Comparison of ENCODE assay signal across 8 mouse cellular contexts in genomic region chr15:103307125-103307524, GRCm38 (mm10). TPM values are rescaled to one million over a fixed set of nuclear protein-coding genes. Genes with fewer than 3 reads are reported as not detected.
DNase-seq lines count a peak whose midpoint lies in the region; ATAC-seq and TF ChIP-seq lines count a peak whose summit lies in the region.

No protein-coding gene starts in this region.

- 0 out of 2 replicates have a peak overlapping the region, but pooled peaks have one; percentile 20 for H3K4me2 ChIP-seq in forebrain, embryonic 16.5 days (ENCODE audit: low read length)
- no peak overlapping the region for H3K4me2 ChIP-seq in neural tube, embryonic 14.5 days (ENCODE audit: low read depth, low read length)

- peaks cover 34% of the 10 kb centered on the region for H3K4me1 ChIP-seq in forebrain, embryonic 16.5 days (replicated peaks; ENCODE audit: control insufficient read depth, insufficient read depth, low read length)
- peaks cover 44% of the 10 kb centered on the region for H3K4me1 ChIP-seq in neural tube, embryonic 14.5 days (ENCODE audit: control insufficient read depth, insufficient read depth, low read length)
- peaks cover 15% of the 10 kb centered on the region for H3K4me1 ChIP-seq in testis, adult 2 months (ENCODE audit: control insufficient read depth, insufficient read depth, low read length)

- DNase-seq in ES-CJ7 (ENCODE audit: low read depth, low spot score) = peak; percentile 94
- DNase-seq in cerebellum, adult 11 months = peak; percentile 87
- DNase-seq in heart, postnatal 36 days = peak; percentile 94 to 96
- peak; percentile 82 to 95 for DNase-seq in layer of hippocampus, adult 18-20 months (ENCODE audit: low spot score in 2 of 2)
- DNase-seq in lung, adult 18-20 months = peak; percentile 91 to 93

- TF ChIP-seq CTCF in testis, adult 2 months (IDR thresholded peaks at IDR 0.05; ENCODE audit: control insufficient read depth, insufficient read depth, insufficient replicate concordance, low read depth, low read length) = peak; percentile 71; the same call in 1 of the 2 replicates

- H3K4me3 ChIP-seq in forebrain, embryonic 16.5 days (replicated peaks; ENCODE audit: low read length) = no peak overlapping the region
- no peak overlapping the region for H3K4me3 ChIP-seq in neural tube, embryonic 14.5 days (ENCODE audit: low read depth, low read length)
- H3K4me3 ChIP-seq in testis, adult 2 months (ENCODE audit: control insufficient read depth, low read depth, low read length) = no peak overlapping the region

- no peak for TF ChIP-seq POLR2A in testis, adult 2 months (IDR thresholded peaks at IDR 0.05; ENCODE audit: control insufficient read depth, low read depth, low read length)

- intact Hi-C loops in heart, postnatal 36 days (cut with DNase I) = loop anchor here (1.0 to 5.0 kb wide), 4 partner anchors 22 to 125 kb away; no protein-coding TSS in a partner anchor

- H3K27ac ChIP-seq in forebrain, embryonic 16.5 days (ENCODE audit: low read length) = peak overlapping the region; percentile 72
- H3K27ac ChIP-seq in neural tube, embryonic 14.5 days (ENCODE audit: low read depth, low read length) = no peak overlapping the region; the same call in 1 of the 2 replicates
- H3K27ac ChIP-seq in testis, adult 2 months (ENCODE audit: control insufficient read depth, insufficient read depth, low read depth, low read length) = no peak overlapping the region

- H3K27me3 ChIP-seq in forebrain, embryonic 16.5 days (replicated peaks; ENCODE audit: control insufficient read depth, insufficient read depth, low read length) = 0 out of 2 replicates have a peak, but pooled peaks cover 3% of the 10 kb centered on the region
- H3K27me3 ChIP-seq in neural tube, embryonic 14.5 days (ENCODE audit: control insufficient read depth, insufficient read depth, low read length) = no peaks in the 10 kb centered on the region
- no peaks in the 10 kb centered on the region for H3K27me3 ChIP-seq in testis, adult 2 months (ENCODE audit: control insufficient read depth, insufficient read depth, low read length)

- 0 out of 2 replicates have a peak overlapping the region, but pooled peaks have one; percentile 23 for H3K9ac ChIP-seq in forebrain, embryonic 16.5 days (replicated peaks; ENCODE audit: low read depth, low read length)
- H3K9ac ChIP-seq in neural tube, embryonic 14.5 days (replicated peaks; ENCODE audit: low read depth, low read length) = 0 out of 2 replicates have a peak overlapping the region, but pooled peaks have one; percentile 12

- H3K9me3 ChIP-seq in forebrain, embryonic 16.5 days (ENCODE audit: control insufficient read depth, low read length) = no peaks in the 10 kb centered on the region
- H3K9me3 ChIP-seq in neural tube, embryonic 14.5 days (ENCODE audit: control insufficient read depth, low read length) = no peaks in the 10 kb centered on the region

- no peak for ATAC-seq in forebrain, embryonic 16.5 days
- no peak for ATAC-seq in neural tube, embryonic 14.5 days (ENCODE audit: low read depth)

- no peaks in the 10 kb centered on the region for H3K36me3 ChIP-seq in forebrain, embryonic 16.5 days (ENCODE audit: control insufficient read depth, insufficient read depth)
- H3K36me3 ChIP-seq in neural tube, embryonic 14.5 days (ENCODE audit: control insufficient read depth, insufficient read depth, low read length) = no peaks in the 10 kb centered on the region
- no peaks in the 10 kb centered on the region for H3K36me3 ChIP-seq in testis, adult 2 months (ENCODE audit: control insufficient read depth, insufficient read depth, low read length)

- WGBS in forebrain, embryonic 16.5 days = 0% methylated on average over 7 of the region's 7 CpGs
- 2% methylated on average over 7 of the region's 7 CpGs for WGBS in neural tube, embryonic 14.5 days

RNA-seq across cellular contexts. Expression of gene Gpr84, which starts 3.3 kb away (rescaled TPM):
- 0.24 and 0.73 TPM in 2 replicates for polyA plus RNA-seq in forebrain, embryonic 16.5 days (2015; fragmentation: Nextera tagmentation; extraction: Ambion mirVana)
- not detected for total RNA-seq in heart, postnatal 36 days (2021)
- total RNA-seq in layer of hippocampus, adult 18-20 months (2021) = under 1 TPM; 0.54 to 0.63 TPM
- 0.35 and 0.40 TPM in 2 replicates for polyA plus RNA-seq in neural tube, embryonic 14.5 days (2014; fragmentation: Nextera tagmentation; extraction: Ambion mirVana)
- polyA plus RNA-seq in testis, adult 2 months (2012; rRNA removed) = 0.24 and 0.43 TPM in 2 replicates

RNA-seq across cellular contexts. Expression of gene Zfp385a, which starts 32.8 kb away (rescaled TPM):
- 12.2 and 13.1 TPM in 2 replicates for polyA plus RNA-seq in forebrain, embryonic 16.5 days (2015; fragmentation: Nextera tagmentation; extraction: Ambion mirVana)
- 10 to 100 TPM; 12.9 to 13.0 TPM for total RNA-seq in heart, postnatal 36 days (2021)
- total RNA-seq in layer of hippocampus, adult 18-20 months (2021) = 10 to 100 TPM; 43.7 to 49.8 TPM
- 19.2 and 20.7 TPM in 2 replicates for polyA plus RNA-seq in neural tube, embryonic 14.5 days (2014; fragmentation: Nextera tagmentation; extraction: Ambion mirVana)
- 84.7 and 92.7 TPM in 2 replicates for polyA plus RNA-seq in testis, adult 2 months (2012; rRNA removed)

RNA-seq across cellular contexts. Expression of gene Copz1, which starts 34.6 kb away (rescaled TPM):
- polyA plus RNA-seq in forebrain, embryonic 16.5 days (2015; fragmentation: Nextera tagmentation; extraction: Ambion mirVana) = 221 TPM in 2 replicates
- 10 to 100 TPM; 56.6 to 56.9 TPM for total RNA-seq in heart, postnatal 36 days (2021)
- 100 to 1,000 TPM in 1 of 2 experiments, 10 to 100 TPM in 1; 97.0 to 100 TPM for total RNA-seq in layer of hippocampus, adult 18-20 months (2021)
- polyA plus RNA-seq in neural tube, embryonic 14.5 days (2014; fragmentation: Nextera tagmentation; extraction: Ambion mirVana) = 195 and 216 TPM in 2 replicates
- 51.6 and 56.8 TPM in 2 replicates for polyA plus RNA-seq in testis, adult 2 months (2012; rRNA removed)

RNA-seq across cellular contexts. Expression of gene Nfe2, which starts 48.9 kb away (rescaled TPM):
- 0.30 and 0.39 TPM in 2 replicates for polyA plus RNA-seq in forebrain, embryonic 16.5 days (2015; fragmentation: Nextera tagmentation; extraction: Ambion mirVana)
- under 1 TPM; 0.67 to 0.73 TPM for total RNA-seq in heart, postnatal 36 days (2021)
- not detected for total RNA-seq in layer of hippocampus, adult 18-20 months (2021)
- polyA plus RNA-seq in neural tube, embryonic 14.5 days (2014; fragmentation: Nextera tagmentation; extraction: Ambion mirVana) = 1.9 and 2.0 TPM in 2 replicates
- polyA plus RNA-seq in testis, adult 2 months (2012; rRNA removed) = 8.9 and 10.6 TPM in 2 replicates

RNA-seq across cellular contexts. Expression of gene Itga5, which starts 59.4 kb away (rescaled TPM):
- 6.7 and 7.9 TPM in 2 replicates for polyA plus RNA-seq in forebrain, embryonic 16.5 days (2015; fragmentation: Nextera tagmentation; extraction: Ambion mirVana)
- total RNA-seq in heart, postnatal 36 days (2021) = 10 to 100 TPM; 46.1 to 47.1 TPM
- total RNA-seq in layer of hippocampus, adult 18-20 months (2021) = 1 to 10 TPM; 1.1 to 1.2 TPM
- polyA plus RNA-seq in neural tube, embryonic 14.5 days (2014; fragmentation: Nextera tagmentation; extraction: Ambion mirVana) = 3.8 and 7.4 TPM in 2 replicates
- 1.1 and 1.4 TPM in 2 replicates for polyA plus RNA-seq in testis, adult 2 months (2012; rRNA removed)
